Mouse (Mus musculus): ENCODE data around the gene 4933406M09Rik. TPM values are rescaled to one million over a fixed set of nuclear protein-coding genes. Genes with fewer than 3 reads are reported as not detected.

4933406M09Rik gene
- not detected for total RNA-seq (2021)
- long read RNA-seq, experiment 1, result 0 reads
- long read RNA-seq, experiment 2, result 0 reads

- DNase-seq, result no peak
Measured at GRCm38 (mm10) chr1:134385666-134386065, at the start of gene 4933406M09Rik. 4933406M09Rik (plus strand) TSS chr1:134385940.

GRCm38 (mm10) chr1:134336958-134337710 lies 48.6 kb upstream of the 4933406M09Rik start:
- peak; percentile 28 for DNase-seq

- no peak for DNase-seq
Measured at GRCm38 (mm10) chr1:134339162-134339561, 46.6 kb upstream of the 4933406M09Rik start.

GRCm38 (mm10) chr1:134339757-134340619 lies 45.8 kb upstream of the 4933406M09Rik start:
- no peak for DNase-seq

GRCm38 (mm10) chr1:134341641-134342277 lies 44.0 kb upstream of the 4933406M09Rik start:
- no peak for DNase-seq

GRCm38 (mm10) chr1:134342278-134342664 lies 43.5 kb upstream of the 4933406M09Rik start:
- no peak for DNase-seq

GRCm38 (mm10) chr1:134342781-134343310 lies 42.9 kb upstream of the 4933406M09Rik start:
- no peak for DNase-seq

- DNase-seq, result no peak
Measured at GRCm38 (mm10) chr1:134343567-134343966, 42.2 kb upstream of the 4933406M09Rik start.

GRCm38 (mm10) chr1:134344005-134344950 lies 41.5 kb upstream of the 4933406M09Rik start:
- DNase-seq, result peak; percentile 80

- no peak for DNase-seq
Measured at GRCm38 (mm10) chr1:134345075-134345474, 40.7 kb upstream of the 4933406M09Rik start.

GRCm38 (mm10) chr1:134347791-134348190 lies 37.9 kb upstream of the 4933406M09Rik start:
- DNase-seq, result no peak

- no peak for DNase-seq
Measured at GRCm38 (mm10) chr1:134353326-134353725, 32.4 kb upstream of the 4933406M09Rik start.

GRCm38 (mm10) chr1:134357461-134357860 lies 28.3 kb upstream of the 4933406M09Rik start:
- DNase-seq, result no peak

- no peak for DNase-seq
Measured at GRCm38 (mm10) chr1:134360656-134361055, 25.1 kb upstream of the 4933406M09Rik start.

GRCm38 (mm10) chr1:134361195-134361856 lies 24.4 kb upstream of the 4933406M09Rik start:
- DNase-seq, result no peak

GRCm38 (mm10) chr1:134361857-134362212 lies 23.9 kb upstream of the 4933406M09Rik start, which contains the start of gene Tmem183a:
Tmem183a (minus strand) TSS chr1:134361979.
- DNase-seq, result peak; percentile 98

GRCm38 (mm10) chr1:134363194-134363593 lies 22.5 kb upstream of the 4933406M09Rik start:
- DNase-seq, result no peak

GRCm38 (mm10) chr1:134365491-134365890 lies 20.2 kb upstream of the 4933406M09Rik start:
- DNase-seq, result no peak

- DNase-seq, result peak; percentile 70
Measured at GRCm38 (mm10) chr1:134368777-134369337, 16.9 kb upstream of the 4933406M09Rik start.

GRCm38 (mm10) chr1:134374124-134374523 lies 11.6 kb upstream of the 4933406M09Rik start:
- no peak for DNase-seq

Data from gastrocnemius, postnatal 10 days (tissue).